Mouse (Mus musculus) thymus, postnatal 4 days (tissue): ENCODE measurements around the gene Hpn.

ENCODE experiments used
- DNase-seq: peaks from one replicate; pipeline ENCODE4 v3.0.0; 2021

Gene Hpn

GRCm38 (mm10) chr7:31052636-31053434 lies 62.3 kb downstream of the Hpn start:
- DNase-seq, result peak; percentile 66

- DNase-seq, result no peak
Observed at GRCm38 (mm10) chr7:31052251-31052635, 62.8 kb downstream of the Hpn start.

GRCm38 (mm10) chr7:31051321-31052021 lies 63.6 kb downstream of the Hpn start, which contains the start of gene Fxyd7:
TSS of gene Fxyd7 (minus strand) at chr7:31051467.
- peak; percentile 69 for DNase-seq

DNA sequence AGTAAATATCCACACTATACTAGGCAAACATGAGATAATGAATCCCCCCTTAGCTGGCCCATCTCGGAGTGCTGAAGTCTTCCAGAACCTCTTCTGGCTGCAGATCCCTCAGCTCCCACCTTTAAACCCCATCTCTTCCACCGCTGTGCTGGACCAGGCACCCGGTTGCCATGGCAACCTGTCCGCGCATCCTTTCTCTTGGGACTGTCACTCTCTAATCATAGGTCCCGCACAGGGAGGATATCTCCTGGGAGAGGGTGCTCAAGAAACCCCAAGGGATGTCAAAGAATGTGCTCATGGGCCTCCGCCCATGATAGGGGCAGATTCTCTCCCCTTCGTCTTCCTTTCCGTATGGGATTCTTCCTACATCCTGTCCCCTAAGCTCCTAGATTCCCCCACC lies 64.2 kb downstream of the Hpn start:
- DNase-seq, result no peak

GRCm38 (mm10) chr7:31050487-31050886 lies 64.6 kb downstream of the Hpn start:
- no peak for DNase-seq

GRCm38 (mm10) chr7:31049846-31050281 lies 65.2 kb downstream of the Hpn start:
- DNase-seq, result no peak

DNA sequence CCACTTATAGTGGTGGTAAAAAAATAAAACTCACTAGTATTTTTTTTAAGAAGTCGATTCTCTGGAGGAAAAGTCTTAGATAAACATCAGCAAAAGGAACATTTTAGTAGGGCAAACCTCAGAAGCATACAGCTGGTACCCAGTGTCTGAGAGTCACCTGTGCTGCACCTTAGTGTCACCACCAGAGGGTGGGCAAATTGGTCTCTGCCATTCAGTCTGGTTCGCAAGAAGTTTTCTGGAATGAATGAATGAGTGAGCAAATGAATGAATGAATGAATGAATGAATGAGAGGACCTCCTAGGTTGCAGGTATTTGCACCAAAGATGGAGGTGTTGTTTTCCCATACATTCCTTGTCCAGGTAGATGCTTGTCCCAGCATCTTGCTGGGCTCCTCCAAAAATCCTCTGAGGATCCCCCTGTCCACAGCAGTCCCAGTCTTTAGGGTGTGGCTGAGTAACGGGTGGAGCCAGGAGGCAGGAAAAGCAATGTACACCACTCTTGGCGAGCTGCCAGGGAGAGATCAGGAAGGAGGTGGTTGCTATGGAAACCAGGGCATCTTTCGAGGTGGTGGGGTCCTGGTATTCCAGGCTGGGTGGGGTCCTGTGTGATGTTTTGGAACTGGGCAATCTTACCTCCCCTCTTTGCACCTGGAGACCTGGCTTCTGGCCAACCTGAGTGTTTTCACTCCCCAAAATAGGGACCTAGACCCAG lies 65.8 kb downstream of the Hpn start:
- no peak for DNase-seq
